8 mouse cellular contexts compared by ENCODE assay signal in the genomic region with DNA sequence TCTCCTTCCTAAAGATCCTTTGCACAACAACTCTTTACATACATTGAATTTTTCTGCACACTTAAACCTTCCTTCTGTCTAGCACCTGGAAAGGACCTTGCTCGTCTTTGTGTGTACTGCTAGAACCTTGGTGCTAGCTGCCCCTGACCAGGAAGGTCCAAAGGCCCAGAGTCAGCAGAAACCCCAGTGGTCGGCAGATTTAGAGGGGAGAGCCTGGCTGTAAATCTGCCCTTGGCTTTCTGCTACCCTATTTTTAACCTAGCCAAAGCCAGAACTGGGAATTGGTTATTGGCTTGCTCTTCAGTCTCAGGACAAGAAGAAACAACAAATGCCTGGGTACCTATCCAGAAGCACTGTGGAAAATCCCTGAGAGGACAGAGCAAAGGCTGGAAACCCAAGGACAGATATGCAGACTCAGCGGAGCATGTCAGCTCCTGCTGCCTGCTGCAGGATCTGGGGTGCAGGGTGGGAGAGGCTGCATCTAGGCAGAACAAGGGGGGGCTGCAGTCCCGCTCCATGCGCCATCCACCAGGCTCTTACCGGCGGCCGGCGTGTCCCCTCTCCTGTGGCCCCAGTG. TPM values are rescaled to one million over a fixed set of nuclear protein-coding genes. Genes with fewer than 3 reads are reported as not detected.
DNase-seq lines count a peak whose midpoint lies in the region; ATAC-seq and TF ChIP-seq lines count a peak whose summit lies in the region.

No protein-coding gene starts in this region.

- no peak for ATAC-seq in embryonic facial prominence, embryonic 15.5 days (ENCODE audit: insufficient number of reproducible peaks, low FRiP score, low TSS enrichment, low read depth)
- no peak for ATAC-seq in intestine, postnatal 0 days
- peak; percentile 58; the same call in 1 of the 2 replicates for ATAC-seq in midbrain, embryonic 16.5 days

- no peaks in the 10 kb centered on the region for H3K27me3 ChIP-seq in embryonic facial prominence, embryonic 15.5 days
- no peaks in the 10 kb centered on the region for H3K27me3 ChIP-seq in intestine, postnatal 0 days (replicated peaks; ENCODE audit: control insufficient read depth, insufficient read depth, low read length)
- no peaks in the 10 kb centered on the region for H3K27me3 ChIP-seq in midbrain, embryonic 16.5 days (ENCODE audit: control insufficient read depth, insufficient read depth, low read depth, low read length)

- no peaks in the 10 kb centered on the region for H3K9me3 ChIP-seq in embryonic facial prominence, embryonic 15.5 days (replicated peaks)
- no peaks in the 10 kb centered on the region for H3K9me3 ChIP-seq in intestine, postnatal 0 days (ENCODE audit: control insufficient read depth)
- no peaks in the 10 kb centered on the region for H3K9me3 ChIP-seq in midbrain, embryonic 16.5 days (replicated peaks; ENCODE audit: control insufficient read depth, low read length, poor library complexity, severe bottlenecking)

- WGBS in embryonic facial prominence, embryonic 15.5 days, result 26% methylated on average over 9 of the region's 9 CpGs
- 40% methylated on average over 9 of the region's 9 CpGs for WGBS in intestine, postnatal 0 days
- 5% methylated on average over 9 of the region's 9 CpGs for WGBS in midbrain, embryonic 16.5 days

- H3K36me3 ChIP-seq in embryonic facial prominence, embryonic 15.5 days, result no peaks in the 10 kb centered on the region
- H3K36me3 ChIP-seq in intestine, postnatal 0 days (ENCODE audit: control insufficient read depth, insufficient read depth), result no peaks in the 10 kb centered on the region
- no peaks in the 10 kb centered on the region for H3K36me3 ChIP-seq in midbrain, embryonic 16.5 days (ENCODE audit: control insufficient read depth, insufficient read depth, low read length)

- peak overlapping the region; percentile 40; the same call in 1 of the 2 replicates for H3K9ac ChIP-seq in embryonic facial prominence, embryonic 15.5 days
- 0 out of 2 replicates have a peak overlapping the region, but pooled peaks have one; percentile 31 for H3K9ac ChIP-seq in intestine, postnatal 0 days (ENCODE audit: low read depth, low read length)
- peak overlapping the region; percentile 80 for H3K9ac ChIP-seq in midbrain, embryonic 16.5 days (ENCODE audit: low read depth, low read length)

- no peak for DNase-seq in layer of hippocampus, adult 2 months (ENCODE audit: low spot score in 2 of 2)
- no peak for DNase-seq in layer of hippocampus, adult 9-11 months
- DNase-seq in frontal cortex, postnatal 25 days (ENCODE audit: low spot score in 2 of 2), result no peak
- no peak for DNase-seq in frontal cortex, adult 2 months (ENCODE audit: extremely low spot score in 1 of 2, low spot score in 1 of 2)
- DNase-seq in adrenal gland, adult (ENCODE audit: inconsistent age in 2 of 2, low spot score in 1 of 2), result no peak

- peak overlapping the region; percentile 70 for H3K4me3 ChIP-seq in layer of hippocampus, adult 2 months
- peak overlapping the region; percentile 40 for H3K4me3 ChIP-seq in embryonic facial prominence, embryonic 15.5 days (replicated peaks)
- peak overlapping the region; percentile 25 for H3K4me3 ChIP-seq in intestine, postnatal 0 days (ENCODE audit: low read depth, low read length)
- H3K4me3 ChIP-seq in midbrain, embryonic 16.5 days (ENCODE audit: low read depth, low read length), result peak overlapping the region; percentile 47

- peak overlapping the region; percentile 98 for H3K27ac ChIP-seq in layer of hippocampus, adult 2 months
- H3K27ac ChIP-seq in embryonic facial prominence, embryonic 15.5 days (replicated peaks), result peak overlapping the region; percentile 78
- H3K27ac ChIP-seq in intestine, postnatal 0 days (ENCODE audit: low read depth, low read length), result peak overlapping the region; percentile 60; the same call in 1 of the 2 replicates
- H3K27ac ChIP-seq in midbrain, embryonic 16.5 days (ENCODE audit: low read length), result peak overlapping the region; percentile 95

- peak overlapping the region; percentile 60 for H3K4me2 ChIP-seq in embryonic facial prominence, embryonic 15.5 days (replicated peaks)
- peak overlapping the region; percentile 66 for H3K4me2 ChIP-seq in intestine, postnatal 0 days (replicated peaks; ENCODE audit: low read depth)
- peak overlapping the region; percentile 73 for H3K4me2 ChIP-seq in midbrain, embryonic 16.5 days (ENCODE audit: low read length)

- peaks cover 69% of the 10 kb centered on the region for H3K4me1 ChIP-seq in embryonic facial prominence, embryonic 15.5 days
- H3K4me1 ChIP-seq in intestine, postnatal 0 days (replicated peaks; ENCODE audit: control insufficient read depth, insufficient read depth, low read length), result peaks cover 30% of the 10 kb centered on the region
- peaks cover 63% of the 10 kb centered on the region for H3K4me1 ChIP-seq in midbrain, embryonic 16.5 days (ENCODE audit: control insufficient read depth, insufficient read depth, low read length)

- TF ChIP-seq CTCF in layer of hippocampus, adult 2 months (conservative IDR thresholded peaks at IDR 0.05), result no peak
- TF ChIP-seq CTCF in intestine, postnatal 0 days (IDR thresholded peaks at IDR 0.05; ENCODE audit: low read depth), result no peak

RNA-seq across cellular contexts. Expression of a gene that starts 46.5 kb away (rescaled TPM):
- 100 to 1,000 TPM; 101 to 108 TPM for total RNA-seq in layer of hippocampus, adult 2 months (2021)
- 19.5 and 20.4 TPM in 2 replicates for polyA plus RNA-seq in embryonic facial prominence, embryonic 15.5 days (2015; fragmentation: Nextera tagmentation; extraction: Ambion mirVana)
- 9.5 and 10.9 TPM in 2 replicates for polyA plus RNA-seq in intestine, postnatal 0 days (2015; fragmentation: Nextera tagmentation; extraction: Ambion mirVana)
- 25.1 and 26.7 TPM in 2 replicates for polyA plus RNA-seq in midbrain, embryonic 16.5 days (2015; fragmentation: Nextera tagmentation; extraction: Ambion mirVana)
- 70.4 and 90.1 TPM in 2 replicates for polyA plus RNA-seq in frontal cortex, adult 2 months (2012; rRNA removed)
